Mouse (Mus musculus) thymus, postnatal 25 days (tissue): ENCODE data around the gene Nol4l.
"Not testable (repeated sequence)": the region's sequence is repeated elsewhere in the genome, so short reads cannot be mapped to it uniquely, and the experiment has no call there.

Experiments
- DNase-seq: peaks from one replicate; pipeline ENCODE4 v3.0.0; 2022

The Nol4l gene

GRCm38 (mm10) chr2:153411557-153411956 lies 118.2 kb downstream of the Nol4l start:
- no peak for DNase-seq

- DNase-seq: no peak
Observed at GRCm38 (mm10) chr2:153408971-153409370, 120.8 kb downstream of the Nol4l start.

DNA sequence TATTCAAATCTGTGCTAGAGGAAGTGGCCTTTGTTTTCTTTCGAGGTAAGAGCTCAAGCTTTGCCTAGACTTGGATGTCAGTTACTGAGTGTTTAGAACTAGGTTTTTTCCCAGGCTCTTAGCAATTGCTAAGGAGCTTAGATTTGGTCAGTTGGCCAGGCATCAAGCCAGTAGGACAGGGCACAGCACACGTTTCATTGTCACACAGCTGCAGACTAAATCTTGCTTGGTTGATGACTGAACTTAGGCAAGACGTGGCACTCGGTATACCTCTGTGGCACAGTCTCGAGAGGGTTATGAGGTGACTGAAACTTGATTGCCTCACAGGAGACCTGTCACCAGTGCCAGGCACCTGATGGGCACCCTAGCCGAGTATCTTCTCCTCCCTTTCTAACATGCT lies 122.9 kb downstream of the Nol4l start:
- DNase-seq: no peak

DNA sequence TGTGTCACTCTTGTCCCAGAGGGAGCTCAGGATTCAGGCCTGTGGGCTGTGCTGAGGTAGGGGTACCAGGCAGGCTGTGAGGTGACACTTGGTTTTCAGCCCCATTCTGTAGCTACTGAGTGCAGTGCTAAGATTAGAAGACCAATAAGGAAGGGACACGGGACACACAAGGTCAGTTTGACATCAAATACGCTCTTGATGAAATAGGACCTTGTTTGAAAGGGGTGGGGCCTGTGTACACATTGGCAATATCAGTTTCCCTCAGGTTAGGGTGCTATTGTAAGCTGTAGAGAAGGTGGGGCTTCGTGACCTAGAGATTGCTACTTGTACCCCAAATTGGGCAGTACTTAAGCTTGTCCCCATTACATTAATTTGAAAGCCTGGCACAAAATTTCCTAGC lies 124.9 kb downstream of the Nol4l start:
- no peak for DNase-seq

DNA sequence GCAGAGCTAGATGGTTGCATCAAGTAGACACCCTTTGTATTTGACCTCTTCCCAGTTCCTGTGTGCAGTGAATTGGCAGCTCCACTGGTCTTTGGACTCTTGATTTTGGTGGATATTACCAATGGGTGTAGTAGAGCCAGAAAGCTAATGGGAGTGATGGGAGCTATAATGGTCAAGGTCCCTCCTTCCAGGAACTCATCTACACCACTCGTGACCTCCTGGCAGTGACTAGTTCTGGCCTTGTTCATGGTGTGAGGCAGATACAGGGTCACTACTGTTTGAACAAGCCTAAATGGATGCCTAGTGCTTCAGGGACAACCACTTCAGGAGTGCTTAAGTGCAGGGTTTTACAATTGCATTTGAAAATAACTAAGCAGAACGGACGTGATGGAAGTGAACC lies 125.7 kb downstream of the Nol4l start:
- DNase-seq: no peak

DNA sequence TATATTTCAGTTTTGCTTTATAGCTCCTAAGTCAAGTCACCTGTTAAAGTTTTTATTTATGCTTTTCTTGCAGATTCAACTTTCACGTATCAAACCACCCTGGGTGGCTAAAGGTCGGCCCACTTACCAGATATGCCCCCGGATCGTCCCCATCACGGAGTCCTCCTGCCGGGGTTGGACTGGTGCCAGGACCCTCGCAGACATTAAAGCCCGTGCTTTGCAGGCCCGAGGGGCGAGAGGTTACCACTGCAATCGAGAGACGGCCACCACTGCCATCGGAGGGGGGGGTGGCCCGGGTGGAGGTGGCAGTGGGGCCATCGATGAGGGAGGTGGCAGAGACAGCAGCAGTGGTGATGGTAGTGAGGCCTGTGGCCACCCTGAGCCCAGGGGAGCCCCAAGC lies 130.6 kb downstream of the Nol4l start:
- DNase-seq: no peak

GRCm38 (mm10) chr2:153397790-153398515 lies 131.8 kb downstream of the Nol4l start:
- DNase-seq: no peak

GRCm38 (mm10) chr2:153393045-153393444 lies 136.7 kb downstream of the Nol4l start:
- DNase-seq: no peak

GRCm38 (mm10) chr2:153389831-153390230 lies 139.9 kb downstream of the Nol4l start:
- no peak for DNase-seq

- DNase-seq: no peak
Observed at GRCm38 (mm10) chr2:153380479-153380878, 149.3 kb downstream of the Nol4l start.

GRCm38 (mm10) chr2:153375380-153375779 lies 154.4 kb downstream of the Nol4l start:
- DNase-seq: no peak

- no peak for DNase-seq
Observed at GRCm38 (mm10) chr2:153370871-153371270, 158.9 kb downstream of the Nol4l start.

DNA sequence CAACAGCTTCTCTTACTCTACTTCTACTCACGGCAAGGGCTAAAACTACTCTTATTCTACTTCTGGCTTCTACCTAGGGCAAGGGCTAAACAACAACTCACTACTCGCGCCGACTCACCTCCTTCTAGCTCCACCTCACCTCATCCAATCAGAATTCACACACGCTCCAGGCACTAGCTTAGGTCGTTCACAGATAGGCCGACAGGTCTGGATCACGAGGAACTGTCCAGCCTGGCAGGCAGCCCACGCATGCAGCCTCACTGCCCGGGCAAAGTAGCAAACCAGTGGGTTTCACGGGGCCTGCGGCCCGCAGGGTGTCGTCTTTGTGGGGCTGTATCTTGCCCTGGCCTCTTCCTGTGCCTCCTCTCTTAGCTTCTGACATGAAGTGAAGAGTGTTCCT lies 165.2 kb downstream of the Nol4l start:
- not testable (repeated sequence) for DNase-seq

GRCm38 (mm10) chr2:153361101-153361710 lies 168.6 kb downstream of the Nol4l start:
- DNase-seq: no peak
